ENCODE assay signal across 8 mouse cellular contexts in genomic region chr3:41743436-41743835, GRCm38 (mm10). TPM values are rescaled to one million over a fixed set of nuclear protein-coding genes. Genes with fewer than 3 reads are reported as not detected.
A peak's percentile ranks its signal among the peaks of the same experiment; 100 is the strongest.
DNase-seq lines count a peak whose midpoint lies in the region; ATAC-seq and TF ChIP-seq lines count a peak whose summit lies in the region.

No protein-coding gene starts in this region.

- intact Hi-C loops in gastrocnemius, adult 2 months (cut with DNase I), result no loop called here
- intact Hi-C loops in gastrocnemius, postnatal 14 days (cut with DNase I; ENCODE audit: low total_unique reads), result loop anchor here (5.0 kb wide), 1 partner anchor 561 kb away; no protein-coding TSS in a partner anchor

- no peak for DNase-seq in gastrocnemius, adult 2 months
- DNase-seq in gastrocnemius, postnatal 14 days, result no peak
- peak; percentile 59 for DNase-seq in MEL (ENCODE audit: low read depth, low spot score)
- DNase-seq in embryonic facial prominence, embryonic 11.5 days (ENCODE audit: low spot score), result peak; percentile 47
- DNase-seq in hindbrain, postnatal 0 days (ENCODE audit: low spot score), result peak; percentile 52

- peak overlapping the region; percentile 94 for H3K27ac ChIP-seq in gastrocnemius, adult 2 months
- no peak overlapping the region for H3K27ac ChIP-seq in MEL (ENCODE audit: control insufficient read depth, low read depth, low read length)
- no peak overlapping the region for H3K27ac ChIP-seq in embryonic facial prominence, embryonic 11.5 days (replicated peaks; ENCODE audit: low read depth, low read length)
- H3K27ac ChIP-seq in hindbrain, postnatal 0 days, result no peak overlapping the region
- H3K27ac ChIP-seq in lung, embryonic 15.5 days, result no peak overlapping the region
- H3K27ac ChIP-seq in stomach, embryonic 16.5 days (ENCODE audit: low read length), result no peak overlapping the region

- peak; percentile 35 for TF ChIP-seq RAD21 in MEL (IDR thresholded peaks at IDR 0.05; ENCODE audit: low read depth, low read length)

- peaks cover 0 to 16% of the 10 kb centered on the region in 2 experiments; a peak in 2 of 4 replicates for H3K36me3 ChIP-seq in MEL (ENCODE audit: control insufficient read depth in 1 of 2, insufficient read depth in 2 of 2, low read length in 2 of 2)
- H3K36me3 ChIP-seq in embryonic facial prominence, embryonic 11.5 days (replicated peaks; ENCODE audit: control insufficient read depth, insufficient read depth, low read depth, low read length), result no peaks in the 10 kb centered on the region
- no peaks in the 10 kb centered on the region for H3K36me3 ChIP-seq in hindbrain, postnatal 0 days (ENCODE audit: insufficient read depth, low read length)
- H3K36me3 ChIP-seq in lung, embryonic 15.5 days, result no peaks in the 10 kb centered on the region
- no peaks in the 10 kb centered on the region for H3K36me3 ChIP-seq in stomach, embryonic 16.5 days (ENCODE audit: control insufficient read depth, insufficient read depth, low read length)

- no peaks in the 10 kb centered on the region for H3K4me1 ChIP-seq in MEL (ENCODE audit: control insufficient read depth in 1 of 2, insufficient read depth in 2 of 2, low read length in 2 of 2)
- H3K4me1 ChIP-seq in embryonic facial prominence, embryonic 11.5 days (ENCODE audit: control insufficient read depth, insufficient read depth, low read length), result no peaks in the 10 kb centered on the region
- no peaks in the 10 kb centered on the region; the same call in 1 of the 2 replicates for H3K4me1 ChIP-seq in hindbrain, postnatal 0 days (ENCODE audit: insufficient read depth, low read length)
- H3K4me1 ChIP-seq in lung, embryonic 15.5 days, result 0 out of 2 replicates have a peak, but pooled peaks cover 16% of the 10 kb centered on the region
- H3K4me1 ChIP-seq in stomach, embryonic 16.5 days (ENCODE audit: control insufficient read depth, insufficient read depth, low read length), result peaks cover 3% of the 10 kb centered on the region; the same call in 1 of the 2 replicates

- no peak for TF ChIP-seq POLR2A in MEL (IDR thresholded peaks at IDR 0.05; ENCODE audit: control insufficient read depth in 1 of 2, insufficient read depth in 1 of 2, low read depth in 1 of 2, low read length in 2 of 2, poor library complexity in 1 of 2)

- H3K27me3 ChIP-seq in MEL (ENCODE audit: control insufficient read depth in 1 of 2, insufficient read depth in 2 of 2, low read length in 2 of 2), result no peaks in the 10 kb centered on the region
- H3K27me3 ChIP-seq in embryonic facial prominence, embryonic 11.5 days (ENCODE audit: control insufficient read depth, insufficient read depth, low read length), result no peaks in the 10 kb centered on the region
- H3K27me3 ChIP-seq in hindbrain, postnatal 0 days (ENCODE audit: insufficient read depth, low read length), result no peaks in the 10 kb centered on the region
- H3K27me3 ChIP-seq in lung, embryonic 15.5 days, result no peaks in the 10 kb centered on the region
- H3K27me3 ChIP-seq in stomach, embryonic 16.5 days (ENCODE audit: control insufficient read depth, insufficient read depth, low read length), result no peaks in the 10 kb centered on the region

- peak overlapping the region; percentile 89 for H3K4me3 ChIP-seq in gastrocnemius, adult 2 months
- peak overlapping the region; percentile 14 to 88; a peak in 3 of 4 replicates for H3K4me3 ChIP-seq in MEL (ENCODE audit: control insufficient read depth in 1 of 2, insufficient read depth in 1 of 2, low read depth in 2 of 2, low read length in 2 of 2)
- H3K4me3 ChIP-seq in embryonic facial prominence, embryonic 11.5 days (ENCODE audit: low read depth, low read length), result peak overlapping the region; percentile 75; the same call in 1 of the 2 replicates
- H3K4me3 ChIP-seq in hindbrain, postnatal 0 days (ENCODE audit: low read length), result peak overlapping the region; percentile 68
- peak overlapping the region; percentile 68 for H3K4me3 ChIP-seq in lung, embryonic 15.5 days
- peak overlapping the region; percentile 81; the same call in 1 of the 2 replicates for H3K4me3 ChIP-seq in stomach, embryonic 16.5 days (replicated peaks; ENCODE audit: low read length)

- no peaks in the 10 kb centered on the region for H3K9me3 ChIP-seq in MEL (replicated peaks; ENCODE audit: insufficient read depth, low read length)
- H3K9me3 ChIP-seq in embryonic facial prominence, embryonic 11.5 days (replicated peaks; ENCODE audit: control insufficient read depth, low read length), result no peaks in the 10 kb centered on the region
- H3K9me3 ChIP-seq in hindbrain, postnatal 0 days (ENCODE audit: low read length), result no peaks in the 10 kb centered on the region
- no peaks in the 10 kb centered on the region for H3K9me3 ChIP-seq in lung, embryonic 15.5 days
- no peaks in the 10 kb centered on the region for H3K9me3 ChIP-seq in stomach, embryonic 16.5 days (replicated peaks; ENCODE audit: control insufficient read depth, low read length)

- WGBS in embryonic facial prominence, embryonic 11.5 days, result 52% methylated on average over 6 of the region's 6 CpGs
- 27% methylated on average over 6 of the region's 6 CpGs for WGBS in hindbrain, postnatal 0 days
- WGBS in lung, embryonic 15.5 days, result 41% methylated on average over 6 of the region's 6 CpGs
- 32% methylated on average over 6 of the region's 6 CpGs for WGBS in stomach, embryonic 16.5 days

- TF ChIP-seq CTCF in gastrocnemius, adult 2 months (IDR thresholded peaks at IDR 0.05), result peak; percentile 21; the same call in 1 of the 2 replicates
- TF ChIP-seq CTCF in MEL (IDR thresholded peaks at IDR 0.05 in 2 of 3, conservative IDR thresholded peaks at IDR 0.05 in 1 of 3; ENCODE audit: control insufficient read depth in 1 of 3, insufficient read depth in 1 of 3, low read depth in 2 of 3, low read length in 3 of 3, poor library complexity in 1 of 3, severe bottlenecking in 1 of 3), result peak in 2 of 3 experiments; percentile 12 to 50; a peak in 3 of 6 replicates
- TF ChIP-seq CTCF in hindbrain, postnatal 0 days (IDR thresholded peaks at IDR 0.05; ENCODE audit: low read depth), result peak; percentile 63

- H3K79me2 ChIP-seq in MEL (ENCODE audit: control insufficient read depth, insufficient read depth, low read length, poor library complexity), result peaks cover 3% of the 10 kb centered on the region

- peak overlapping the region; percentile 10; the same call in 1 of the 2 replicates for H3K4me2 ChIP-seq in embryonic facial prominence, embryonic 11.5 days (ENCODE audit: low read depth, low read length)
- peak overlapping the region; percentile 92 for H3K4me2 ChIP-seq in hindbrain, postnatal 0 days (ENCODE audit: low read depth, low read length)
- peak overlapping the region; percentile 62 for H3K4me2 ChIP-seq in lung, embryonic 15.5 days
- peak overlapping the region; percentile 84 for H3K4me2 ChIP-seq in stomach, embryonic 16.5 days (ENCODE audit: low read depth, low read length)

- H3K9ac ChIP-seq in MEL (ENCODE audit: control insufficient read depth, low read depth, low read length, poor library complexity, severe bottlenecking), result peak overlapping the region; percentile 90
- no peak overlapping the region for H3K9ac ChIP-seq in embryonic facial prominence, embryonic 11.5 days (replicated peaks; ENCODE audit: low read length)
- H3K9ac ChIP-seq in hindbrain, postnatal 0 days (replicated peaks; ENCODE audit: low read length), result no peak overlapping the region
- 0 out of 2 replicates have a peak overlapping the region, but pooled peaks have one; percentile 45 for H3K9ac ChIP-seq in lung, embryonic 15.5 days
- H3K9ac ChIP-seq in stomach, embryonic 16.5 days (ENCODE audit: low read length), result no peak overlapping the region; the same call in 1 of the 2 replicates

- no peak for TF ChIP-seq EP300 in MEL (IDR thresholded peaks at IDR 0.05; ENCODE audit: low read depth in 1 of 2, low read length in 2 of 2)

- no peak for ATAC-seq in embryonic facial prominence, embryonic 11.5 days (replicated peaks; ENCODE audit: insufficient number of reproducible peaks, low FRiP score, low TSS enrichment, low read depth)
- no peak for ATAC-seq in hindbrain, postnatal 0 days
- no peak for ATAC-seq in lung, embryonic 15.5 days (ENCODE audit: borderline replicate concordance, extremely low read depth, low FRiP score, low TSS enrichment)
- no peak for ATAC-seq in stomach, embryonic 16.5 days (ENCODE audit: insufficient read depth, low FRiP score)
- no peak for ATAC-seq in inflammation-experienced regulatory T-cells, adult 6 months

TF ChIP-seq in MEL, 35 proteins besides CTCF, POLR2A, EP300 and RAD21 (continues in another document):
- TF ChIP-seq MAX (IDR thresholded peaks at IDR 0.05; ENCODE audit: low read length) (peak; percentile 81), ZC3H11A (IDR thresholded peaks at IDR 0.05; ENCODE audit: low read depth, low read length) (peak; percentile 25), E2F4 (IDR thresholded peaks at IDR 0.05; ENCODE audit: borderline replicate concordance, low read depth, low read length) (no peak)

RNA-seq across cellular contexts. Expression of gene D3Ertd751e, which starts 1.0 kb away (rescaled TPM):
- total RNA-seq in gastrocnemius, adult 2 months (2021), result 1 to 10 TPM; 3.3 to 4.7 TPM
- 1 to 10 TPM; 2.0 to 2.3 TPM for total RNA-seq in gastrocnemius, postnatal 14 days (2021)
- 3.3 and 5.1 TPM in 2 replicates for total RNA-seq in MEL (2012; rRNA removed)
- 1 to 10 TPM in 1 of 2 experiments, not detected in 1; 8.6 TPM for polyA plus RNA-seq in MEL (2012; ENCODE audit: insufficient read depth in 1 of 2, insufficient read length in 2 of 2, low read depth in 1 of 2, low replicate concordance in 2 of 2, missing spikeins in 1 of 2)
- polyA plus RNA-seq in embryonic facial prominence, embryonic 11.5 days (2014; fragmentation: Nextera tagmentation; extraction: Ambion mirVana), result 14.9 and 17.5 TPM in 2 replicates
- 2.9 and 4.7 TPM in 2 replicates for total RNA-seq in hindbrain, postnatal 0 days (2014; rRNA removed)
- polyA plus RNA-seq in hindbrain, postnatal 0 days (2015; fragmentation: Nextera tagmentation; extraction: Ambion mirVana), result 11.1 and 12.9 TPM in 2 replicates
- polyA plus RNA-seq in lung, embryonic 15.5 days (2015; fragmentation: Nextera tagmentation; extraction: Ambion mirVana), result 14.6 and 16.0 TPM in 2 replicates
- polyA plus RNA-seq in stomach, embryonic 16.5 days (2015; fragmentation: Nextera tagmentation; extraction: Ambion mirVana), result 12.3 and 12.7 TPM in 2 replicates
- polyA plus RNA-seq in inflammation-experienced regulatory T-cells, adult 6 months (2017; shearing (Covaris generic)), result 10 to 100 TPM; 24.3 to 32.3 (median 28.0) TPM

RNA-seq across cellular contexts. Expression of gene Sclt1, which starts 1.1 kb away (rescaled TPM):
- 1 to 10 TPM; 5.0 to 5.4 TPM for total RNA-seq in gastrocnemius, adult 2 months (2021)
- total RNA-seq in gastrocnemius, postnatal 14 days (2021), result 1 to 10 TPM; 4.1 to 4.3 TPM
- 7.7 and 8.7 TPM in 2 replicates for total RNA-seq in MEL (2012; rRNA removed)
- polyA plus RNA-seq in MEL (2012; ENCODE audit: insufficient read depth in 1 of 2, insufficient read length in 2 of 2, low read depth in 1 of 2, low replicate concordance in 2 of 2, missing spikeins in 1 of 2), result 1 to 10 TPM in 1 of 2 experiments, not detected in 1; 6.4 TPM
- polyA plus RNA-seq in embryonic facial prominence, embryonic 11.5 days (2014; fragmentation: Nextera tagmentation; extraction: Ambion mirVana), result 26.0 and 28.4 TPM in 2 replicates
- total RNA-seq in hindbrain, postnatal 0 days (2014; rRNA removed), result 10.0 and 18.2 TPM in 2 replicates
- 15.9 and 19.1 TPM in 2 replicates for polyA plus RNA-seq in hindbrain, postnatal 0 days (2015; fragmentation: Nextera tagmentation; extraction: Ambion mirVana)
- polyA plus RNA-seq in lung, embryonic 15.5 days (2015; fragmentation: Nextera tagmentation; extraction: Ambion mirVana), result 16.9 and 20.7 TPM in 2 replicates
- 12.3 and 12.9 TPM in 2 replicates for polyA plus RNA-seq in stomach, embryonic 16.5 days (2015; fragmentation: Nextera tagmentation; extraction: Ambion mirVana)
- 1 to 10 TPM; 3.0 to 6.8 (median 5.2) TPM for polyA plus RNA-seq in inflammation-experienced regulatory T-cells, adult 6 months (2017; shearing (Covaris generic))

Comparison
In these comparisons a context has a peak if more than half of its experiments do, and no peak if none do; other contexts are left out.
1. DNase-seq: peak in MEL (single experiment), embryonic facial prominence, embryonic 11.5 days (single experiment) and hindbrain, postnatal 0 days (single experiment); none in gastrocnemius, adult 2 months (single experiment) and gastrocnemius, postnatal 14 days (single experiment).
2. H3K9ac ChIP-seq: peak in MEL (single experiment) and lung, embryonic 15.5 days (single experiment); none in embryonic facial prominence, embryonic 11.5 days (single experiment), hindbrain, postnatal 0 days (single experiment) and stomach, embryonic 16.5 days (single experiment).
3. H3K4me2 ChIP-seq: peak in every context shown above with its lines; median percentile 92 in hindbrain, postnatal 0 days; 84 in stomach, embryonic 16.5 days; 62 in lung, embryonic 15.5 days; 10 in embryonic facial prominence, embryonic 11.5 days.
4. Peak in every context shown above with its lines, with median percentiles within 50 percentile points of each other: H3K4me3 ChIP-seq and CTCF ChIP-seq.